Mouse (Mus musculus) adrenal gland, adult 18-20 months (tissue): ENCODE data around the gene Pogk. TPM values are rescaled to one million over a fixed set of nuclear protein-coding genes. Genes with fewer than 3 reads are reported as not detected.

ENCODE experiments used
- DNase-seq, 2 experiments: peaks; one replicate each; pipeline ENCODE4 v3.0.0; 2021 to 2022; ENCODE audit warnings: low spot score in 2 of 2
- long read RNA-seq, 2 experiments: library from polyadenylated mRNA; stranded (forward); transcript quantifications; one replicate each; pipeline ENCODE4 v2.0.0; 2021
- total RNA-seq, 2 experiments: library from RNA; stranded (reverse); gene quantifications; 1 replicate in 1 of 2; 2 replicates in 1 of 2; pipeline ENCODE4 v1.2.3; 2021

Pogk gene
- 10 to 100 TPM; 40.7 to 40.9 TPM for total RNA-seq
- long read RNA-seq, experiment 1, full-length matches to known transcripts = 2 of 6 reads
- long read RNA-seq, experiment 1, partial matches to known transcripts = 1 of 6 reads
- long read RNA-seq, experiment 1, other reads (novel, unspliced or antisense) = 3 of 6 reads
- long read RNA-seq, experiment 2, full-length matches to known transcripts = 3 of 5 reads
- long read RNA-seq, experiment 2, partial matches to known transcripts = 0 of 5 reads
- long read RNA-seq, experiment 2, other reads (novel, unspliced or antisense) = 2 of 5 reads

DNA sequence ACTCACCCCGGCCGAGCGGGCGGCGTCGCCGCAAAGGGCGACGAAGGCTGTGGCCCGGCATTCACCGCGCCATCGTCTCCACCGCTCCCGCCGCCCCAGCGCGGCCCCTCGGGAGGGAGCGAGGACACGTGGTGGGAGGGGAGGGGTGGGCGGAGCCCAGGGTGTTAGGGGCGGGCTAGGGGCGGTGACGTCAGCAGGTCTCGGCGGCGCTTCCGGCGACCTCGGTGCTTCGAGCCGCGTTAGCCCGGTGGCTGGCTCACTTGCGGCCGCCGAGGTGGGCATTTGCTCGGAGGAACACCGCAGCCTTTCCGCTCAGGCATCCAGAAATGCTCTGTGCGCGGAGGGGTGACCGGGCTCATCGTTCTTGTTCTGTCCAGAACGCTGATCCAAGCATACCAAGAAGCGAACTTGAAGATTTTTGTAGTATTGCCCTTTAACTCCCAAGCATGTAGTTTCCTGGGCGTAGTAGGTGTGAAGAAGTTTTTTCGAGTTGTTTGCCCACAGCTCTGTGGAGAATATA is at the start of gene Pogk:
Gene Pogk, minus strand, starts transcription at position 163 of the 520 bp plus-strand sequence.
- DNase-seq = peak; percentile 77 to 81

DNA sequence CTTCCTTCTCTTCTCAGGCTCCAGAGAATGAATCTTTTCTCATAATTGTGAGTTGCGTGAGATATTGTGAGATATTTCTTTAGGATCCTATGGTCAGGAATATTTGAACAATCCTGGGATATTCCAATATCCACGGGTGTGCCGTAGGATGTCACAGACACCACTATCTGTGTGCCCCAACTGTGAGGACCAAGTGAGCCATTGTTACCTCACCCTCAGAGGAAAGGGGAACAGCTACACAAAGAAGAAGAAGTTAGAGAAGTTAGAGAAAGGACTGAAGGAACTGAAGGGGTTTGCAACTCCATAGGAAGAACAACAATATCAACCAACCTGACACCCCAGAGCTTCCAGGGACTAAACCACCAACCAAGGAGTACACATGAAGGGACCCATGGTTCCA is 32.3 kb upstream of the Pogk start:
- DNase-seq = no peak

DNA sequence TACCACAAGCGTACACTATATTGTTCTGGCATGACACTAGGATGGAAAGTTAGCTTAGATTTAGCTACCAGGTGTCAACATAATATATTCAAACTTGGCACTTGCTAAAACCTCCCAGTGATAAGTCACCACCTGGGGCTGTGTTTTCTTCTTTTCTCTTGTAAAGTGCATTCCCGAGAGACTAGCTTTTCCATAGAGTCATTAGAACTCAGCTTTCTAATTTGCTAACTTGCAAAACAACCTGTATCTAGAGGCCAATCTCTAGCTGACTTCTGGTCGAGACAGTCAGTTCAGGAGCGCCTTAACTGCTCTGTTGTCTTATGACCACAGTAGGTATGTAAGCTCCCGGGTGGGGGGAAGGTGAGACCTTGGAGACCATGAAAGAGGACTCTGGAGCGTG is 29.8 kb upstream of the Pogk start:
- DNase-seq = no peak

DNA sequence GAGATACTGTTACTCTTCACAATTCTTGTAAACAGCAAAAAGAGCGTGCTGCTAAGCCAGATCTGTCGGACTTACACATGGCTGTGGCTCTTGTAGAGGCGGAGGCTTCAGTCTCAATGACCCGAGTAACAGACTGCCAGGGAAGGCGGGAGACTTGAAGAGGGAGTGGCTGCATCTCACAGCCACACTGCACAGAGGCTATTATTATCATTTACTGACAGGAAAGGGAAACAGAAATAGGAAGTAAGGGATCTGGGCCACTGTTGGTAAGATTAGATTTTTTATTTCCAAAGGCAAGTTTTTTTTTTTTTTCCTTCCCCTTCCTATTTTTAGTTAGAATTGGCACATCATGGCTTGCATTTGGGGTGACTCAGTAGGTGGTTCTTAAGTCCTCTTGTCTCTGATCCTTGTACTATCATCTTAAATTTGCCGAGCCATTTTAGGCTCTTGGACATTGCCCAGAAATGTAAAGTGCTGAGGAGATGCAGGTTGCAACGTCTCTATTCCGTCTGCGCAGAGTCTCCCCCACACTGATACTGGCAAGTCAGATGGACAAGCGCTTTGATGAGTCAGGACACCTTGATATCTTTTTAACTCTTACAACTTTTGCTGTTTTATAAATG is 20.3 kb upstream of the Pogk start:
- DNase-seq = no peak

GRCm38 (mm10) chr1:166429053-166429452 is 19.4 kb upstream of the Pogk start:
- no peak for DNase-seq

- no peak for DNase-seq
Observed at GRCm38 (mm10) chr1:166412266-166412665, 2.6 kb upstream of the Pogk start.

- DNase-seq = no peak
Observed at GRCm38 (mm10) chr1:166411541-166411940, 1.9 kb upstream of the Pogk start.

DNA sequence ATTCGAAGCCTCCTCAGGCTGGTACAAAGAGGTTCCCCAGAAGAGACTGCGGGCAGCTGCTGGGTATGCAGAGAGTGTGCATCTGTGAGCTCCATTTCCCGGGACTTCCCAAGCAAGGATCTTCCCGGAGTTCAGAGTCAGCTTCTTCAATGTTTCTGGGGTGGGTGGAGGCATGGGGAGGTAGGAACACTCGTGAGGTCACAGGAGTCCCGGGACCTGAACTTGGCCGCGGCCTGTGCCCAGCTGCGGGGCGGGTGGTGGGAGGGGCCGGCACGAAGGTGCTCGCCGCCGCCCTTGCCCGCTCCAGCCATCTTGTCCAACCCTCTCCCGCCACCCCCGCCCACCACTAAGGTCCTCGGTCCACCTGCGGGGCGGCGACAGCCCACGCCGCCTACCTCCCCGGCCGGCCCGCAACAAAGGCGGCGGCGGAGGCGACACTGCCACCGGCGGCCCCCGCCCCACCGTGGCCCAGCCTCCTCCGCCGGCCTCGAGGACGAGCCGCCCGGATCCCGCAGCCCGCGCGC is 424 bp downstream of the Pogk start:
- DNase-seq = peak in 1 of 2 experiments; percentile 46

GRCm38 (mm10) chr1:166403846-166404245 is 5.8 kb downstream of the Pogk start:
- no peak for DNase-seq

- DNase-seq = no peak
Observed at GRCm38 (mm10) chr1:166402003-166402402, 7.7 kb downstream of the Pogk start.

- DNase-seq = no peak
Observed at GRCm38 (mm10) chr1:166401455-166401854, 8.2 kb downstream of the Pogk start.

GRCm38 (mm10) chr1:166396381-166396780 is 13.3 kb downstream of the Pogk start:
- no peak for DNase-seq

- no peak for DNase-seq
Observed at GRCm38 (mm10) chr1:166395661-166396060, 14.0 kb downstream of the Pogk start.

DNA sequence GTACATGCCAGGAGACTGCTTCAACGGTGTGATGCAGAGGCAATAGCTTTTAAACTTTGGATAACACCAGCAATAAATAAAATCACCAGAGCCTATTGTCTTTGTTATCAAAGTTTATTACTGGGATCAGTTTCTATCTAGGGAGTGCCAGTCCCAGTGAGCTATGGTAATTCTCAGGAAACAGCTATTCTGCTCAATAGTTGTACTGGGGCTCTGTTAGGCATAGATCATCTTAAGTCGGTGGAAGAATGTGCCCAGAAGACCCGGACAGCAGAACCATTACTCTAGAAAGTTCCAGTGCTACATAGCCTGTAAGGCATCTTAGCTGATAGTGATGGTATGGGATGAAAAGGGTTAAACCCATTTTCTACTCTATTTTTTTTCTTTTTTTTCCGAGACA is 14.9 kb downstream of the Pogk start:
- DNase-seq = no peak

- DNase-seq = no peak
Observed at GRCm38 (mm10) chr1:166391671-166392070, 18.0 kb downstream of the Pogk start.

- no peak for DNase-seq
Observed at GRCm38 (mm10) chr1:166389406-166390125, 20.1 kb downstream of the Pogk start.

DNA sequence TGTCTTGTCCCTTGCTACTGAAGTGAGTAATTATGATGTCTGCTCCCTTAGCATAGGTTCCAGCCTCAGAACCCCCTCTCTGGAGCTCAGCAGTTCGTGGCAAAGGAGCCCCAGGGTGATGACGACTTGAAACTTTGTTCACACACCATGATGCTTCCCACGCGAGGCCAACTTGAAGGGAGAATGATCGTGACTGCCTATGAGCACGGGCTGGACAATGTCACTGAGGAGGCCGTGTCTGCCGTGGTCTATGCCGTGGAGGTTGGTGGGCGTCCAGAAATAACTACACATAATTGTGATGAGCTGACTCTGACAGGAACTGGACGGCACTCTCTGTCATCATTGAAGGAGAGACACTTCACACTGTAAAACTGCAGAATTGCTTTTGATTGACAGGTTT is 21.2 kb downstream of the Pogk start:
- DNase-seq = no peak

DNA sequence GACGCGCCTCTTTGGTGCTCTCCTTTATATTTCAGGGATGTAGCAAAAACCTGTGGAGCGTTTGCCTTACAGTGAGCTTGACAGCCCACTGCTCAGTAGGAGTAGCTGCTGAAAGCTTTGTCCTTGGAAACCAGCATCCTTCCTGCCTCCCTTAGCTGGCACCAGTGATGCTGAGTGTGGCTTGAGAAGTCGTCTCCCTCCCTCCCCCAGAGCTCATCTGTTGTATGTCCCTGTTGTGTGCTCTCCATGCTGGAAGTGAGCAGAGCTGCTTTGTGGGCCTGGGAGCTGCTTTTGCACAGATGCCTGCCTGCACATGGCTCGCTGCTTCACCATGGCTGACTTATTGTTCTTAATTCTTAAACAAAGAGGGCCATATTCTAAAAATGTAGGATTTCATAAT is 24.2 kb downstream of the Pogk start:
- DNase-seq = no peak

DNA sequence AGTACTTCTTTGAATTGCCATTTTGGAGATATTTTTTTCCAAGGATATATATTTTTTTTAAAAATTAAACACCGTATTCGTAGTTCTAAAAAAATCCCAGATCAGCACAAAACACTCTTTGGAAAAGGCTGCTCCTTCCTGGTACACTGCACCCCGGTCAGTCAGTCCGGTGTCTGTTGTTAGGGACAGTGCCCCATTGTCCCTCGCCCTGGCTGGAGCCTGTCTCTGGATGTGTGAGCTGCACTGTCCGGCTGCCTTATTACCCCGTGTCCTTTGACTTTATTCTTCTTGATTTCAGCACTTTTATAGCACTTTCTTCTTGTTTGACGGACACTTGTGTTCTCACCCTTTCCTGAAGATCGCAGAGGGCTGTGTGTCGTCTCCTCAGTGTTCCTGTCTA is 25.0 kb downstream of the Pogk start:
- DNase-seq = no peak

DNA sequence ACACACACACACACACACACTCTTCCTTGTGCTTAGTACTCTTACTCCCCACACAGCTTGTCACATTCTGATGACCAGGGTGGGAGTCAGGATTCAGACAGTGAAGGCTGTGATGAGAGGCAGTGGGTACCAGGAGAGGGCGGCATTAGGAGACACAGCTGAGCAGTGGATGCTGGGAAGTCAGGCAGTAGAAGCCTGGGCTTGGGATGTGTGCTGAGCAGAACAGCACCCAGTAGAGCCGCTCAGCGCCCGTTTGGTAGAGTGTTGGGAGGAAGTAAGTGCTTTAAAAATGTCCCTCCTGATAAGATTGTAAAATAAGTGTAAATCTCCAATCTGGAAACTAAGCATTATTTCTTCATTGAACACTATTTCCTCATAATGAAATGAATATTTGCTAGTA is 27.0 kb downstream of the Pogk start:
- no peak for DNase-seq

DNA sequence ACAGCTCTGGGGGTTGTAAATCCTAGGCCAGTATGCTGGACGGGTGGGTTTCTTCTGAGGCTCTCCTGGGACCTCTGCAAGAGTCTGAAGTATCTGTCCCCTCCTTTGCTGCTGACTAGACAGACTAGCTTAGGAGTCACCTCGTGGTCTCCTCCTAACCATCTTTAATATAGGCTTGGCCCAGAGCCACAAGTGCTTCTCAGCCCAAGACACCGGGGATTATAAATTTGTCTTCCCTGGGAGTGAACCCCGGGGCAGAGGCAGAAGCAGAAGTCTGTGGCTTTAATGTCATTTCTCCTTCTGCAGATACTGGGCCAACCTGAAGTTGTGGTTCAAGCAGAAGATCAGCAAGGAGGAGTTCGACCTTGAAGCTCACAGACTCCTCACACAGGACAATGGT is 27.8 kb downstream of the Pogk start:
- DNase-seq = no peak

DNA sequence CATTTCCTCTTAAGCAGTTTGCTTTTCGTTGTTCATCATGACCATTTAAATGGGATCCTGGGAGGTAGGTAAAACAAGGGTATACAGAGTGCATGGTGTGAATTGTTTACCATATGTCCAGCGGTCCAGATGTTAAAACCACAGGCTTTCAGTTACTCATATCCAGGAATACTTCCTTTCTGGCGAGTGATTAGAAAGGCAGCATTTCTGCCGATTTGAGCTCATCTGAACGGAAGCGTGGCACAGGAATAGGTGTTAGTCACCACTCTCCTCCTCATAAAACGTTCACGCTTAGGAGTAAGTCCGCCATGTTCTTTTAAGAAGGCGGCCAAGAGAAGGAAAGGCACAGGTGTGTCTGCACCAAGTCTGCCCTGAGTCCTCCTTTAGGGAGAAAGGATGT is 28.3 kb downstream of the Pogk start:
- no peak for DNase-seq
